Mouse (Mus musculus): ENCODE data around the gene 1700023F06Rik. TPM values are rescaled to one million over a fixed set of nuclear protein-coding genes. Genes with fewer than 3 reads are reported as not detected.

Gene 1700023F06Rik
- polyA plus RNA-seq, 1 experiment = not detected

- WGBS = 16% methylated on average over 9 of the region's 9 CpGs
- Histone ChIP-seq H3K4me3 (replicated peaks; ENCODE audit: control insufficient read depth, low read depth, low read length) (no peak overlapping the region), H3K27ac (ENCODE audit: control insufficient read depth, insufficient read depth, low read depth, low read length, poor library complexity) (no peak overlapping the region), H3K4me1 (ENCODE audit: control insufficient read depth, insufficient read depth, low read length) (peaks cover 2% of the 10 kb centered on the region; the same call in 1 of the 2 replicates)
- no peak for TF ChIP-seq POLR2A (IDR thresholded peaks at IDR 0.05; ENCODE audit: borderline replicate concordance, control insufficient read depth, low read depth, low read length)
- TF ChIP-seq CTCF (IDR thresholded peaks at IDR 0.05; ENCODE audit: control insufficient read depth, insufficient read depth, low read length) = peak; percentile 98
Measured at GRCm38 (mm10) chr11:103168690-103169390, 39.5 kb downstream of the 1700023F06Rik start.

- WGBS = 48% methylated on average over 10 of the region's 10 CpGs
- no peaks in the 10 kb centered on the region; the same call in 1 of the 2 replicates for H3K4me1 ChIP-seq (ENCODE audit: control insufficient read depth, insufficient read depth, low read length)
- no peak overlapping the region for H3K27ac ChIP-seq (ENCODE audit: control insufficient read depth, insufficient read depth, low read depth, low read length, poor library complexity)
- no peak overlapping the region for H3K4me3 ChIP-seq (replicated peaks; ENCODE audit: control insufficient read depth, low read depth, low read length)
- TF ChIP-seq CTCF (IDR thresholded peaks at IDR 0.05; ENCODE audit: control insufficient read depth, insufficient read depth, low read length) (no peak), POLR2A (IDR thresholded peaks at IDR 0.05; ENCODE audit: borderline replicate concordance, control insufficient read depth, low read depth, low read length) (no peak)
Measured at GRCm38 (mm10) chr11:103164391-103164790, 44.0 kb downstream of the 1700023F06Rik start.

- WGBS = 83% methylated on average over 5 of the region's 5 CpGs
- Histone ChIP-seq H3K27ac (ENCODE audit: control insufficient read depth, insufficient read depth, low read depth, low read length, poor library complexity) (no peak overlapping the region), H3K4me1 (ENCODE audit: control insufficient read depth, insufficient read depth, low read length) (no peaks in the 10 kb centered on the region; the same call in 1 of the 2 replicates), H3K4me3 (replicated peaks; ENCODE audit: control insufficient read depth, low read depth, low read length) (no peak overlapping the region)
- TF ChIP-seq CTCF (IDR thresholded peaks at IDR 0.05; ENCODE audit: control insufficient read depth, insufficient read depth, low read length) = peak; percentile 44
- TF ChIP-seq POLR2A (IDR thresholded peaks at IDR 0.05; ENCODE audit: borderline replicate concordance, control insufficient read depth, low read depth, low read length) = no peak
Measured at GRCm38 (mm10) chr11:103162132-103162531, 46.2 kb downstream of the 1700023F06Rik start.

- no peak overlapping the region for H3K4me3 ChIP-seq (replicated peaks; ENCODE audit: control insufficient read depth, low read depth, low read length)
- 76% methylated on average over 7 of the region's 7 CpGs for WGBS
- TF ChIP-seq POLR2A (IDR thresholded peaks at IDR 0.05; ENCODE audit: borderline replicate concordance, control insufficient read depth, low read depth, low read length) (no peak), CTCF (IDR thresholded peaks at IDR 0.05; ENCODE audit: control insufficient read depth, insufficient read depth, low read length) (no peak)
- no peak overlapping the region for H3K27ac ChIP-seq (ENCODE audit: control insufficient read depth, insufficient read depth, low read depth, low read length, poor library complexity)
- no peaks in the 10 kb centered on the region; the same call in 1 of the 2 replicates for H3K4me1 ChIP-seq (ENCODE audit: control insufficient read depth, insufficient read depth, low read length)
Measured at GRCm38 (mm10) chr11:103161449-103161848, 46.9 kb downstream of the 1700023F06Rik start.

DNA sequence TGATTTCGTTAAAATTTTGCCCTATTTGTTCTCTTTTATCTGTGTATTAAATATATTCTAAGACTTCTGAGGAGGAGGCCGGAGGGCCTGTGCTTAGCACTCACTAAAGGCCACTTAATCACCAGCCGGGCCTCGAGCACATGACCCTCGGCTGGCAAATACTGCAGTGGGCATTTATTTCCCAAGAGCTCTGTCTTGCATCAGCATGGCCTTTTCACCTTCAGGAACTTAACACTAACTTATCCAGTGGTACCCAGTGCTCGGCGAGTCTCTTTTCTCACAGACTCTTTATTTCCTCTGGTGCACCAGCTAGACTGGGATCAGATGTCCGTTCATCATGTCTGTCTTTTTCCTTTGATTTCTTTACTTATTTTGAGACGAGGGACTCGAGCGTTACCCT, 47.6 kb downstream of the 1700023F06Rik start:
- H3K4me3 ChIP-seq (replicated peaks; ENCODE audit: control insufficient read depth, low read depth, low read length) = no peak overlapping the region
- no peak for TF ChIP-seq CTCF (IDR thresholded peaks at IDR 0.05; ENCODE audit: control insufficient read depth, insufficient read depth, low read length)
- no peaks in the 10 kb centered on the region; the same call in 1 of the 2 replicates for H3K4me1 ChIP-seq (ENCODE audit: control insufficient read depth, insufficient read depth, low read length)
- WGBS = 78% methylated on average over 11 of the region's 11 CpGs
- no peak overlapping the region for H3K27ac ChIP-seq (ENCODE audit: control insufficient read depth, insufficient read depth, low read depth, low read length, poor library complexity)

GRCm38 (mm10) chr11:103158621-103159478, 49.5 kb downstream of the 1700023F06Rik start:
- Histone ChIP-seq H3K4me3 (replicated peaks; ENCODE audit: control insufficient read depth, low read depth, low read length) (no peak overlapping the region), H3K27ac (ENCODE audit: control insufficient read depth, insufficient read depth, low read depth, low read length, poor library complexity) (no peak overlapping the region)
- 9% methylated on average over 25 of the region's 25 CpGs for WGBS

GRCm38 (mm10) chr11:103149771-103150170, 58.6 kb downstream of the 1700023F06Rik start:
- Histone ChIP-seq H3K27ac (ENCODE audit: control insufficient read depth, insufficient read depth, low read depth, low read length, poor library complexity) (no peak overlapping the region), H3K4me3 (replicated peaks; ENCODE audit: control insufficient read depth, low read depth, low read length) (no peak overlapping the region), H3K4me1 (ENCODE audit: control insufficient read depth, insufficient read depth, low read length) (peaks cover 5% of the 10 kb centered on the region)
- WGBS = 90% methylated on average over 4 of the region's 4 CpGs
- no peak for TF ChIP-seq POLR2A (IDR thresholded peaks at IDR 0.05; ENCODE audit: borderline replicate concordance, control insufficient read depth, low read depth, low read length)

More at GRCm38 (mm10) chr11:103158621-103159478, 49.5 kb downstream of the 1700023F06Rik start:
- no peaks in the 10 kb centered on the region; the same call in 1 of the 2 replicates for H3K4me1 ChIP-seq (ENCODE audit: control insufficient read depth, insufficient read depth, low read length)
- peak; percentile 99 for TF ChIP-seq CTCF (IDR thresholded peaks at IDR 0.05; ENCODE audit: control insufficient read depth, insufficient read depth, low read length)
- peak; percentile 26; the same call in 1 of the 2 replicates for TF ChIP-seq POLR2A (IDR thresholded peaks at IDR 0.05; ENCODE audit: borderline replicate concordance, control insufficient read depth, low read depth, low read length)

Other genes starting within 250 kb of the 1700023F06Rik start
- gene Nmt1, start 180.4 kb downstream of the 1700023F06Rik start, polyA plus RNA-seq (2011; ENCODE audit: insufficient read depth, insufficient read length, low replicate concordance, missing spikeins) = 28.0 and 38.2 TPM in 2 replicates
- gene Dcakd, start 180.2 kb downstream of the 1700023F06Rik start, polyA plus RNA-seq (2011; ENCODE audit: insufficient read depth, insufficient read length, low replicate concordance, missing spikeins) = 10.0 and 13.9 TPM in 2 replicates
- gene Plcd3, start 106.9 kb downstream of the 1700023F06Rik start, polyA plus RNA-seq (2011; ENCODE audit: insufficient read depth, insufficient read length, low replicate concordance, missing spikeins) = 2.6 and 5.1 TPM in 2 replicates
- gene Acbd4, start 106.9 kb downstream of the 1700023F06Rik start, polyA plus RNA-seq (2011; ENCODE audit: insufficient read depth, insufficient read length, low replicate concordance, missing spikeins) = 25.5 and 34.1 TPM in 2 replicates
- 14.0 and 21.8 TPM in 2 replicates for gene Hexim1, start 92.3 kb downstream of the 1700023F06Rik start, polyA plus RNA-seq (2011; ENCODE audit: insufficient read depth, insufficient read length, low replicate concordance, missing spikeins)
- 2.8 and 5.7 TPM in 2 replicates for gene Hexim2, start 76.1 kb downstream of the 1700023F06Rik start, polyA plus RNA-seq (2011; ENCODE audit: insufficient read depth, insufficient read length, low replicate concordance, missing spikeins)
- 42.0 and 121 TPM in 2 replicates for gene Fmnl1, start 37.5 kb downstream of the 1700023F06Rik start, polyA plus RNA-seq (2011; ENCODE audit: insufficient read depth, insufficient read length, low replicate concordance, missing spikeins)
- gene Spata32, start 9.9 kb upstream of the 1700023F06Rik start, polyA plus RNA-seq (2011; ENCODE audit: insufficient read depth, insufficient read length, low replicate concordance, missing spikeins) = not detected in 2 replicates
- 3.4 and 12.1 TPM in 2 replicates for gene Map3k14, start 58.9 kb upstream of the 1700023F06Rik start, polyA plus RNA-seq (2011; ENCODE audit: insufficient read depth, insufficient read length, low replicate concordance, missing spikeins)
- gene Arhgap27, start 155.1 kb upstream of the 1700023F06Rik start, polyA plus RNA-seq (2011; ENCODE audit: insufficient read depth, insufficient read length, low replicate concordance, missing spikeins) = 14.2 and 47.3 TPM in 2 replicates
- 12.5 and 23.7 TPM in 2 replicates for gene Plekhm1, start 204.1 kb upstream of the 1700023F06Rik start, polyA plus RNA-seq (2011; ENCODE audit: insufficient read depth, insufficient read length, low replicate concordance, missing spikeins)